Mouse (Mus musculus) hindbrain, embryonic 11.5 days (tissue): ENCODE results near the gene Dcst2. TPM values are rescaled to one million over a fixed set of nuclear protein-coding genes. Genes with fewer than 3 reads are reported as not detected.

Experiments
- ATAC-seq: fragments of 200-750 bp; cut with Nextera tagmentation; 2 replicates; pipeline ENCODE4 v1.8.0; 2017; ENCODE audit warnings: mild to moderate bottlenecking, moderate TSS enrichment, moderate library complexity; ENCODE audit not compliant: low FRiP score
- DNase-seq: peaks from one replicate; pipeline ENCODE4 v3.0.0-alpha.2; 2015; ENCODE audit warnings: low spot score
- H3K27ac ChIP-seq: fragments of 300-500 bp; sonication (generic); 2 replicates; pipeline ENCODE4 v1.5.1; 2014; ENCODE audit warnings: mild to moderate bottlenecking, low read depth, low read length
- H3K27me3 ChIP-seq: fragments of 300-500 bp; sonication (generic); 2 replicates; pipeline ENCODE4 v1.6.1; 2014; ENCODE audit warnings: mild to moderate bottlenecking, low read length, moderate library complexity, mixed read lengths; ENCODE audit not compliant: control insufficient read depth, insufficient read depth
- H3K36me3 ChIP-seq: fragments of 300-500 bp; sonication (generic); 2 replicates; pipeline ENCODE4 v1.6.1; 2014; ENCODE audit warnings: mild to moderate bottlenecking, low read length, moderate library complexity, mixed read lengths; ENCODE audit not compliant: control insufficient read depth, insufficient read depth
- H3K4me1 ChIP-seq: fragments of 300-500 bp; sonication (generic); replicated peaks from 2 replicates; pipeline ENCODE4 v1.6.1; 2014; ENCODE audit warnings: low read length, mixed read lengths; ENCODE audit not compliant: control insufficient read depth, insufficient read depth
- H3K4me2 ChIP-seq: fragments of 300-500 bp; sonication (generic); replicated peaks from 2 replicates; pipeline ENCODE4 v1.6.1; 2014; ENCODE audit warnings: mild to moderate bottlenecking, low read depth, low read length
- H3K4me3 ChIP-seq: fragments of 300-500 bp; sonication (generic); 2 replicates; pipeline ENCODE4 v1.5.1; 2014; ENCODE audit warnings: low read depth, low read length
- H3K9ac ChIP-seq: fragments of 300-500 bp; sonication (generic); 2 replicates; pipeline ENCODE4 v1.6.1; 2014; ENCODE audit warnings: low read depth, low read length
- H3K9me3 ChIP-seq: fragments of 300-500 bp; sonication (generic); 2 replicates; pipeline ENCODE4 v1.6.1; 2016; ENCODE audit warnings: low read length; ENCODE audit not compliant: control insufficient read depth
- WGBS: fragments of 180-500 bp; shearing (Covaris S2); extraction: QIAGEN DNeasy Blood & Tissue Kit; methylation state at CpG from one replicate; pipeline ENCODE4 v1.1.7; 2014; 5-methylcytosine and 5-hydroxymethylcytosine counted together
- polyA plus RNA-seq: library from polyadenylated mRNA; unstranded; fragments of >200 nt; fragmentation: Nextera tagmentation; extraction: Ambion mirVana; gene quantifications from 2 replicates; pipeline ENCODE4 v1.2.1, GENCODE M21; 2014

Dcst2 gene
- polyA plus RNA-seq, 1 experiment from 2014 or later: 0.14 TPM

DNA sequence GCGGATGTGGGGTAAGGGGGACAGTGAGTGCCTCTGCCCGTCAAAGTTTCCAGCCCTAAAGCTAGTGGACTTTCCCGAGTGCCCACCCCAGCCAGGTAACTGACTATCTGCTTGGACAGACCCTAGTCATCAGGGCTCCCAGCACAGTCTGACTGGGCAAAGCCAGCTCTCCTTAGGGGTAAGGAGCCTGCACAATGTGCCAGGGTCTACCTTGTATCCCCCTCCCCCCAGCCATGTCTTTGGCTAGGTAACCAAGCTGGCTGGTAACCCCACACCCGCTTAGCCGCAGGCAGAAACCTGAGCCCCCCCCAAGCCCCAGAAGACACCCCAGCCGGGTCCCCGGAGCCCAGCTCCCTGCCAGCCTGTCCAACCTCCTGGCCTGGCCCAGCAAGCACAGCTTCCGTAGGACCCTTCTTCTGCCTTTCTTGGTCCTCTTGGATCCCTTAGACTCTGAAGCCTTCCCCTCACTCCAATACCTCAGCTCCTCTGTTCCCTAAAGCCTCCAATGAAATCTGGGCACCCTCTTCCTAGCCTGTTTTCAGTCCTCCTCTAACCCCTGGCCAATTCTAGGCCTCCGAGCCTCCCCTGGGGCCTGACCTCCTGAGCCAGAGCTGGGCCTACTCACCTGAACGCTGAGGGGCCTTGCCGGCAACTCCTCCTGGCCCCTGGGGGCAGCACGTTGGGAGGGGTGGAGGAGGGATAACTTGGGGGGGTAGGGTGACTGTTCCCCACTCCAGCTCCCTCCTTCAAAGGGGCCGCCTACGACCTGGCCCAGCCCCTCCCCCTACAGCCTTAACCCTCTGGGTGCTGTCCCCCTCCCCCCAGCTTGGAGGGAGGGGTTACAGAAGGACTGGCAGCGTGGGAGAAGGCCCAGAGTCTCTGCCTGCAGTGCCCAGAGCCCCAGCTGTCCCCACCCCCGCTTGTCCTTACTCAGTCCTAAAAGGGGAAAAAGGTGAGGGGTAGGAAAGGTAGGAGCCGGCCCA, 25.0 kb downstream of the Dcst2 start:
- no peak overlapping the region for H3K9ac ChIP-seq
- no peak for ATAC-seq

GRCm38 (mm10) chr3:89387632-89388031, 25.9 kb downstream of the Dcst2 start:
- ATAC-seq: no peak
- Histone ChIP-seq H3K9me3 (no peaks in the 10 kb centered on the region), H3K4me1 (peaks cover 16% of the 10 kb centered on the region), H3K4me2 (no peak overlapping the region), H3K27ac (no peak overlapping the region), H3K4me3 (no peak overlapping the region), H3K27me3 (peaks cover 6% of the 10 kb centered on the region), H3K9ac (no peak overlapping the region), H3K36me3 (no peaks in the 10 kb centered on the region)
- WGBS: 74% methylated on average over 11 of the region's 11 CpGs
- no peak for DNase-seq

More for the DNA sequence above, 25.0 kb downstream of the Dcst2 start:
- Histone ChIP-seq H3K27me3 (no peaks in the 10 kb centered on the region), H3K9me3 (no peaks in the 10 kb centered on the region), H3K4me3 (no peak overlapping the region), H3K4me1 (peaks cover 11% of the 10 kb centered on the region; the same call in 1 of the 2 replicates), H3K36me3 (no peaks in the 10 kb centered on the region), H3K27ac (no peak overlapping the region), H3K4me2 (no peak overlapping the region)
- no peak for DNase-seq
- WGBS: 52% methylated on average over 17 of the region's 17 CpGs

DNA sequence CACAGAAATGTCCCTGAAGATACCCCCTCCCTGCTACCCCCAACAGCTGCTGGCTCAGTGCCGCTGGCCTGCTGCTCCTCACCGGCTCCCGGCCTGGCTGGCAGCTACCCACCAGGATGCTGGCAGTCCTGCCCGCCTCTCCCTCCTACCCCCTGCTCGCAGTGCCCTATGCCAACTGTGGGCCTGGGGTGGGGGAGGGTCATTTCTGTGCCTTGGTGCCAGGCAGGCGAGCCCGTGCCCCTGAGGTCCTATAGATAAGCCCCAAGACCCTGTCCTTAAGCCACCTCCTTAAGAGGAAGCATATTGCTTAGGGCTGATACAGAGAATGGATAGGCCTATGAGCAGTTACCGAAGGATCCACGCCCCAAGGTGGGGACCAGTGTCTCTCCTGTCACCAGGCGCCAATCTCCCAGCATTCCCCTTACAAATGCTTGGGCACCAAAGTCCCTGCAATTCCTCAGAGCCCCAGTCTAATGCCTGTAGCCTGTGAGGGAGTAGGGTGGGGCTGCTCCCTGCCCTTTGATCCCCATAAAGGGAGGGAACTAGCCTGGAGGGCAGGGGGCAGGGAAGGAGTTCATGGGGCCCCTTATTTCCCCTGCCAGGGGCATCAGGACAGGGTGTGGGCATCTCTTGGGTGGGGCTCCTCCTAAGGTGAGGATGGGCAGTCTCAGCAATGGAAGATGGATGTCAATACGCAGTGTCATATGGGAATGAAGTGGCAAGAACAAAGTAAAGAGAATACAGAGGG, 26.5 kb downstream of the Dcst2 start:
- Histone ChIP-seq H3K4me2 (no peak overlapping the region; the same call in 1 of the 2 replicates), H3K9ac (no peak overlapping the region), H3K9me3 (no peaks in the 10 kb centered on the region), H3K27me3 (peaks cover 7% of the 10 kb centered on the region), H3K36me3 (no peaks in the 10 kb centered on the region), H3K4me1 (peaks cover 20% of the 10 kb centered on the region), H3K27ac (no peak overlapping the region), H3K4me3 (no peak overlapping the region)
- no peak for DNase-seq
- ATAC-seq: no peak
- 78% methylated on average over 10 of the region's 11 CpGs for WGBS

- Histone ChIP-seq H3K4me2 (no peak overlapping the region), H3K9ac (no peak overlapping the region), H3K4me3 (no peak overlapping the region), H3K27ac (no peak overlapping the region), H3K9me3 (no peaks in the 10 kb centered on the region), H3K27me3 (peaks cover 7% of the 10 kb centered on the region), H3K36me3 (no peaks in the 10 kb centered on the region), H3K4me1 (peaks cover 20% of the 10 kb centered on the region)
- peak; percentile 41 for DNase-seq
- no peak for ATAC-seq
- 74% methylated on average over 5 of the region's 6 CpGs for WGBS
Observed at GRCm38 (mm10) chr3:89388901-89389740, 27.3 kb downstream of the Dcst2 start.

DNA sequence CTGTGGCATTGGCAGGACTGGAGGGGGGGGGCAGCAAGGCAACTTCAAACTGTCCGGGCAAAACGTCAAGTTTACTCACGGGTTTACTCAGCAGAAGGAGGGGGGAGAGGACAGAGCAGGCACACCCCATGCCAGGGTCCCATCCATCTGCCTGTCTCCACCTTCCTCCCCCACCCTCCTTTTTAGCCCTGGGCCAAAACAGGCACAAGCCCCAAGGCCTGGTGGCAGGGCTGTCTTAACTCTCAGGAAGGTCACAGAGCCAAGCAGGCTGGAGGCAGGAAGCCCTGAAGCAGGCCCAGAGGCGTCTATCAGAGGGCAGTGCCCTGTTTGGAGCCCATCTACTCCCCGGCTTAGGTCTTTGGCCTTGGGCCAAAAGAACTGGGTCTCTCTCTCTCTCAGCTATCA, 28.3 kb downstream of the Dcst2 start:
- WGBS: 56% methylated on average over 5 of the region's 5 CpGs
- H3K4me1 ChIP-seq: peaks cover 25% of the 10 kb centered on the region

GRCm38 (mm10) chr3:89390699-89391662, 29.2 kb downstream of the Dcst2 start:
- 12% methylated on average over 19 of the region's 19 CpGs for WGBS
- ATAC-seq (no peak), DNase-seq (peak; percentile 14)
- H3K9ac ChIP-seq: peak overlapping the region; percentile 55
- H3K9me3 ChIP-seq: no peaks in the 10 kb centered on the region
- H3K27ac ChIP-seq: no peak overlapping the region
- peak overlapping the region; percentile 97 for H3K4me2 ChIP-seq
- H3K4me1 ChIP-seq: peaks cover 25% of the 10 kb centered on the region
- peaks cover 13% of the 10 kb centered on the region for H3K27me3 ChIP-seq
- no peaks in the 10 kb centered on the region for H3K36me3 ChIP-seq
- peak overlapping the region; percentile 47 for H3K4me3 ChIP-seq

More for the DNA sequence above, 28.3 kb downstream of the Dcst2 start:
- no peaks in the 10 kb centered on the region for H3K36me3 ChIP-seq
- no peak for ATAC-seq
- H3K4me2 ChIP-seq: no peak overlapping the region
- no peak overlapping the region for H3K4me3 ChIP-seq
- peaks cover 7% of the 10 kb centered on the region for H3K27me3 ChIP-seq
- H3K27ac ChIP-seq: no peak overlapping the region
- H3K9me3 ChIP-seq: no peaks in the 10 kb centered on the region
- no peak overlapping the region for H3K9ac ChIP-seq
- DNase-seq: no peak

DNA sequence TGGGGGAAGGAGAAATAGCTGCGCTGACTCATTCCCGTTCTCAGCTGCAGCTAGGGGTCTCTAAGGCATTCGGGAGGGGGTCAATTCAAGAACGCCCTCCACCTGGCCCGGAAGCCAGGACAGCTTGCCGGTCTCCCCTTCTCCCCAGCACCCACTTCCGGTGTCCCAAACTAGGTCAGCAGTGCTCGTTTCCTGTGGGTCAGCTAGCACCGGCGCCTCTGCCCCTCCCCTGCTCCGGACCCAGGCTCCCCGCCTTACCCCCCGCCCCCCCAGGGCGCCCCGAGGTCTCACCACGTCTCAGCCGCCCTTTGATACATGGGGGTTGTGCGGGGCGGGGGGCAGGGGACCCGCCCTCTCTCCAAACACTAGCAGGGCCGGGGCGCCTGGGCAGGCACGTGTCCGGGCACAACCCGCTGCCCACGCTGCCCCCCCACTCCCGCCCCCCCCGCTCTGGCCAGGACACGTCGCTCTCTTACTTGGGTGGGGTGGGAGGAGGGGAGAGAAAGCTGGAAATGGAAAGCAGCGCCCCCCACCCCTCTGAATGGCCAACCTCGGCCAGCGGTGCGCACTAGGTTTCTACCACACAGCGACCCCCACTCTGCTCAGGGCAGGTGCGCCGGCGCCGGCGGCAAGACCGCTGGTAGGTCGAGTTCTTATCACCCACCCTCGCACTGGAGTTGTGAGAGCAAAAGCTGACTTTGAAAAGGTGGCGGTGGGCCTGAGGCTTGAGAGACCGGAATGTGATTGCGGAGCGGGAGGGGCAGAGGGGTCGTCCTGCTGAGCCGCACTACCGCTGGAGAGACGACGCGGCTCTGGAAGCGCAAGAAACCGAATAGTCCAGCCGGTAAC, 30.1 kb downstream of the Dcst2 start:
- H3K27me3 ChIP-seq: peaks cover 16% of the 10 kb centered on the region
- under 1% methylated on average over 44 of the region's 56 CpGs for WGBS

More for the DNA sequence above, 30.1 kb downstream of the Dcst2 start:
- H3K9me3 ChIP-seq: no peaks in the 10 kb centered on the region
- peak overlapping the region; percentile 47 for H3K4me3 ChIP-seq
- peak overlapping the region; percentile 97 for H3K4me2 ChIP-seq
- H3K36me3 ChIP-seq: no peaks in the 10 kb centered on the region
- no peak overlapping the region for H3K27ac ChIP-seq
- DNase-seq (peak; percentile 62), ATAC-seq (no peak)
- H3K4me1 ChIP-seq: peaks cover 25% of the 10 kb centered on the region
- H3K9ac ChIP-seq: peak overlapping the region; percentile 55
